10 mouse cellular contexts compared by ENCODE assay signal in the genomic region with DNA sequence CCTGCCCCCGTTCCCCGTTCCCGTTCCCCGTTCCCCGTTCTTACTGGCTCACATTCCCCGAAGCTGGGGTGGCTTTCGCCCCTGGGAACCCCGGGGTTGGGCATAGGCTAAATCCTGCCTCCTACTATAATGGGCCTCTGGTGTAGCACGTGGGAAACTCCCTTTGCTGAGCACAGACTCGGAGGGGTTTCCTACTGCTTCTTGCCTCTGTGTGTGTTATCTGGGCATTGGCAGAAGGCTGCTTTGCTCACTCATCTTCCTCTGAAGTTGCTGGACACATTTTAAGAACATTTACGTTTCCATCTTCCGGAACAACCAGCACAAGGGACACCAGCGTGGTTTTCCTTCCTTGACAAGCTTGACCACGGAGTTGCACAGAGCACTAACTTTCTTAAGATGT. TPM values are rescaled to one million over a fixed set of nuclear protein-coding genes. Genes with fewer than 3 reads are reported as not detected.
A peak's percentile ranks its signal among the peaks of the same experiment; 100 is the strongest.
DNase-seq lines count a peak whose midpoint lies in the region; ATAC-seq and TF ChIP-seq lines count a peak whose summit lies in the region.
"Had no signal": no experiment of that assay in that cellular context is flagged by ENCODE, and none has a peak within 500 bp of the region (broad histone marks: within the 10 kb centered on the region; RNA-seq: fewer than 3 reads in every experiment).

No protein-coding gene starts in this region.

- 30% methylated on average over 14 of the region's 14 CpGs for WGBS in heart, postnatal 0 days
- WGBS in limb, embryonic 13.5 days = 26% methylated on average over 14 of the region's 14 CpGs
- WGBS in spleen, adult 2 months = 6% methylated on average over 14 of the region's 14 CpGs

- H3K4me2 ChIP-seq in heart, postnatal 0 days (ENCODE audit: low read depth, low read length) = peak overlapping the region; percentile 60; the same call in 1 of the 2 replicates
- peak overlapping the region; percentile 74 for H3K4me2 ChIP-seq in limb, embryonic 13.5 days (replicated peaks)

- H3K9ac ChIP-seq in heart, postnatal 0 days (replicated peaks; ENCODE audit: low read depth, low read length) = no peak overlapping the region
- H3K9ac ChIP-seq in limb, embryonic 13.5 days = peak overlapping the region; percentile 61; the same call in 1 of the 2 replicates

- ATAC-seq in heart, postnatal 0 days (ENCODE audit: insufficient read depth, low read depth) = no peak
- peak; percentile 53 for ATAC-seq in erythroid progenitor cell, adult 5-6 weeks (replicated peaks; ENCODE audit: low FRiP score, poor library complexity, severe bottlenecking)
- no peak for ATAC-seq in limb, embryonic 13.5 days (ENCODE audit: low FRiP score, low read depth)

- no peaks in the 10 kb centered on the region for H3K36me3 ChIP-seq in heart, postnatal 0 days (replicated peaks; ENCODE audit: control insufficient read depth, insufficient read depth, low read length)
- H3K36me3 ChIP-seq in limb, embryonic 13.5 days = no peaks in the 10 kb centered on the region
- H3K36me3 ChIP-seq in spleen, adult 2 months (ENCODE audit: control insufficient read depth, insufficient read depth, low read length) = no peaks in the 10 kb centered on the region

- no peak overlapping the region for H3K4me3 ChIP-seq in heart, postnatal 0 days (ENCODE audit: low read depth, low read length)
- peak overlapping the region; percentile 41 for H3K4me3 ChIP-seq in limb, embryonic 13.5 days
- H3K4me3 ChIP-seq in spleen, adult 2 months (ENCODE audit: extremely low read depth, insufficient read depth, insufficient read length) = peak overlapping the region; percentile 20; the same call in 1 of the 2 replicates

- H3K4me1 ChIP-seq in heart, postnatal 0 days (ENCODE audit: control insufficient read depth, insufficient read depth) = 0 out of 2 replicates have a peak, but pooled peaks cover 7% of the 10 kb centered on the region
- H3K4me1 ChIP-seq in limb, embryonic 13.5 days = peaks cover 7% of the 10 kb centered on the region; the same call in 1 of the 2 replicates
- H3K4me1 ChIP-seq in spleen, adult 2 months (ENCODE audit: control insufficient read depth, insufficient read depth, insufficient read length) = peaks cover 4% of the 10 kb centered on the region; the same call in 1 of the 2 replicates

- H3K27ac ChIP-seq in heart, postnatal 0 days (ENCODE audit: low read depth) = no peak overlapping the region
- H3K27ac ChIP-seq in limb, embryonic 13.5 days = no peak overlapping the region
- H3K27ac ChIP-seq in spleen, adult 2 months (ENCODE audit: insufficient read depth, low read length) = peak overlapping the region; percentile 62; the same call in 1 of the 2 replicates

- H3K9me3 ChIP-seq in heart, postnatal 0 days (replicated peaks; ENCODE audit: control insufficient read depth, low read length) = no peaks in the 10 kb centered on the region
- no peaks in the 10 kb centered on the region for H3K9me3 ChIP-seq in limb, embryonic 13.5 days

- no peak for TF ChIP-seq POLR2A in spleen, adult 2 months (IDR thresholded peaks at IDR 0.05; ENCODE audit: low read depth, low read length)

- intact Hi-C loops in heart, postnatal 10 days (cut with DNase I) = no loop called here

- no peak for TF ChIP-seq CTCF in heart, postnatal 0 days (IDR thresholded peaks at IDR 0.05; ENCODE audit: low read depth)
- no peak for TF ChIP-seq CTCF in spleen, adult 2 months (IDR thresholded peaks at IDR 0.05; ENCODE audit: extremely low read depth, insufficient read depth, insufficient read length, insufficient replicate concordance)

- no peak for DNase-seq in heart, postnatal 0 days (ENCODE audit: low spot score)
- DNase-seq in heart, postnatal 10 days = no peak
- DNase-seq in spleen, adult 2 months (ENCODE audit: low read depth in 1 of 2, low spot score in 2 of 2) = no peak
- DNase-seq in frontal cortex, adult 2 months (ENCODE audit: extremely low spot score in 1 of 2, low spot score in 1 of 2) = no peak
- no peak for DNase-seq in cerebellum, postnatal 25 days
- no peak for DNase-seq in kidney, postnatal 10 days
- DNase-seq: cerebellum, adult 11 months had no signal

- peaks cover 41% of the 10 kb centered on the region for H3K27me3 ChIP-seq in heart, postnatal 0 days (ENCODE audit: control insufficient read depth, insufficient read depth, low read length)
- peaks cover 53% of the 10 kb centered on the region for H3K27me3 ChIP-seq in limb, embryonic 13.5 days
- H3K27me3 ChIP-seq in spleen, adult 2 months (ENCODE audit: control insufficient read depth, insufficient read depth, low read length) = peaks cover 5% of the 10 kb centered on the region

- no peak for TF ChIP-seq EP300 in heart, postnatal 0 days (IDR thresholded peaks at IDR 0.05; ENCODE audit: low read depth)

RNA-seq across cellular contexts. Expression of a gene that starts 0.8 kb away (rescaled TPM):
- not detected in 2 replicates for total RNA-seq in heart, postnatal 0 days (2014; rRNA removed; ENCODE audit: low replicate concordance)
- 0.05 TPM in 1 of 2 replicates, not detected in the other for polyA plus RNA-seq in heart, postnatal 0 days (2015; fragmentation: Nextera tagmentation; extraction: Ambion mirVana)
- under 1 TPM in 1 of 2 experiments, not detected in 1; 0.12 TPM for total RNA-seq in heart, postnatal 10 days (2021)
- 56.9 and 65.4 TPM in 2 replicates for total RNA-seq in erythroid progenitor cell, adult 5-6 weeks (2015; ENCODE audit: low replicate concordance)
- total RNA-seq in erythroid progenitor cell, adult 5-6 weeks (2017; ENCODE audit: low replicate concordance) = 45.0 and 61.1 TPM in 2 replicates
- 0.09 and 0.11 TPM in 2 replicates for polyA plus RNA-seq in limb, embryonic 13.5 days (2015; fragmentation: Nextera tagmentation; extraction: Ambion mirVana)
- 4.6 and 8.9 TPM in 2 replicates for polyA plus RNA-seq in spleen, adult 2 months (2012; rRNA removed)
- 0.08 and 0.12 TPM in 2 replicates for polyA plus RNA-seq in frontal cortex, adult 2 months (2012; rRNA removed)

RNA-seq across cellular contexts. Expression of a gene that starts 10.8 kb away (rescaled TPM):
- total RNA-seq in heart, postnatal 0 days (2014; rRNA removed; ENCODE audit: low replicate concordance) = not detected in 2 replicates
- not detected in 2 replicates for polyA plus RNA-seq in heart, postnatal 0 days (2015; fragmentation: Nextera tagmentation; extraction: Ambion mirVana)
- not detected for total RNA-seq in heart, postnatal 10 days (2021)
- total RNA-seq in erythroid progenitor cell, adult 5-6 weeks (2015; ENCODE audit: low replicate concordance) = not detected in 2 replicates
- not detected in 2 replicates for total RNA-seq in erythroid progenitor cell, adult 5-6 weeks (2017; ENCODE audit: low replicate concordance)
- polyA plus RNA-seq in limb, embryonic 13.5 days (2015; fragmentation: Nextera tagmentation; extraction: Ambion mirVana) = not detected in 2 replicates
- not detected in 2 replicates for polyA plus RNA-seq in spleen, adult 2 months (2012; rRNA removed)
- not detected in 2 replicates for polyA plus RNA-seq in frontal cortex, adult 2 months (2012; rRNA removed)
- total RNA-seq: neutrophil, adult 5-6 weeks had no signal

RNA-seq across cellular contexts. Expression of a gene that starts 17.5 kb away (rescaled TPM):
- total RNA-seq in heart, postnatal 0 days (2014; rRNA removed; ENCODE audit: low replicate concordance) = not detected in 2 replicates
- not detected in 2 replicates for polyA plus RNA-seq in heart, postnatal 0 days (2015; fragmentation: Nextera tagmentation; extraction: Ambion mirVana)
- total RNA-seq in heart, postnatal 10 days (2021) = not detected
- 0.42 TPM in 1 of 2 replicates, not detected in the other for total RNA-seq in erythroid progenitor cell, adult 5-6 weeks (2015; ENCODE audit: low replicate concordance)
- 0.77 and 1.9 TPM in 2 replicates for total RNA-seq in erythroid progenitor cell, adult 5-6 weeks (2017; ENCODE audit: low replicate concordance)
- not detected in 2 replicates for polyA plus RNA-seq in limb, embryonic 13.5 days (2015; fragmentation: Nextera tagmentation; extraction: Ambion mirVana)
- 0.21 TPM in 1 of 2 replicates, not detected in the other for polyA plus RNA-seq in spleen, adult 2 months (2012; rRNA removed)
- not detected in 2 replicates for polyA plus RNA-seq in frontal cortex, adult 2 months (2012; rRNA removed)
- total RNA-seq: neutrophil, adult 5-6 weeks had no signal

RNA-seq across cellular contexts. Expression of a gene that starts 25.2 kb away (rescaled TPM):
- not detected in 2 replicates for total RNA-seq in heart, postnatal 0 days (2014; rRNA removed; ENCODE audit: low replicate concordance)
- not detected in 2 replicates for polyA plus RNA-seq in heart, postnatal 0 days (2015; fragmentation: Nextera tagmentation; extraction: Ambion mirVana)
- total RNA-seq in heart, postnatal 10 days (2021) = under 1 TPM; 0.52 to 0.79 TPM
- not detected in 2 replicates for total RNA-seq in erythroid progenitor cell, adult 5-6 weeks (2015; ENCODE audit: low replicate concordance)
- not detected in 2 replicates for total RNA-seq in erythroid progenitor cell, adult 5-6 weeks (2017; ENCODE audit: low replicate concordance)
- polyA plus RNA-seq in limb, embryonic 13.5 days (2015; fragmentation: Nextera tagmentation; extraction: Ambion mirVana) = not detected in 2 replicates
- not detected in 2 replicates for polyA plus RNA-seq in spleen, adult 2 months (2012; rRNA removed)
- not detected in 2 replicates for polyA plus RNA-seq in frontal cortex, adult 2 months (2012; rRNA removed)
- total RNA-seq: neutrophil, adult 5-6 weeks had no signal

RNA-seq across cellular contexts. Expression of a gene that starts 39.8 kb away (rescaled TPM):
- not detected in 2 replicates for total RNA-seq in heart, postnatal 0 days (2014; rRNA removed; ENCODE audit: low replicate concordance)
- polyA plus RNA-seq in heart, postnatal 0 days (2015; fragmentation: Nextera tagmentation; extraction: Ambion mirVana) = not detected in 2 replicates
- not detected for total RNA-seq in heart, postnatal 10 days (2021)
- not detected in 2 replicates for total RNA-seq in erythroid progenitor cell, adult 5-6 weeks (2015; ENCODE audit: low replicate concordance)
- not detected in 2 replicates for total RNA-seq in erythroid progenitor cell, adult 5-6 weeks (2017; ENCODE audit: low replicate concordance)
- polyA plus RNA-seq in limb, embryonic 13.5 days (2015; fragmentation: Nextera tagmentation; extraction: Ambion mirVana) = not detected in 2 replicates
- polyA plus RNA-seq in spleen, adult 2 months (2012; rRNA removed) = not detected in 2 replicates
- polyA plus RNA-seq in frontal cortex, adult 2 months (2012; rRNA removed) = not detected in 2 replicates
- total RNA-seq: neutrophil, adult 5-6 weeks had no signal
